Mouse (Mus musculus) forebrain, embryonic 12.5 days (tissue): ENCODE results near the gene Znrd1. TPM values are rescaled to one million over a fixed set of nuclear protein-coding genes. Genes with fewer than 3 reads are reported as not detected.
A peak's percentile ranks its signal among the peaks of the same experiment; 100 is the strongest.

ENCODE experiments used
- ATAC-seq: fragments of 200-750 bp; cut with Nextera tagmentation; 2 replicates; pipeline ENCODE4 v1.8.0; 2017; ENCODE audit warnings: moderate TSS enrichment; ENCODE audit not compliant: low FRiP score
- H3K27ac ChIP-seq: fragments of 300-500 bp; sonication (generic); 2 replicates; pipeline ENCODE4 v1.5.1; 2016; ENCODE audit warnings: mild to moderate bottlenecking
- H3K27me3 ChIP-seq: fragments of 300-500 bp; sonication (generic); 2 replicates; pipeline ENCODE4 v1.6.1; 2016; ENCODE audit warnings: mild to moderate bottlenecking
- H3K36me3 ChIP-seq: fragments of 300-500 bp; sonication (generic); replicated peaks from 2 replicates; pipeline ENCODE4 v1.6.1; 2016; ENCODE audit warnings: mild to moderate bottlenecking
- H3K4me1 ChIP-seq: fragments of 300-500 bp; sonication (generic); 2 replicates; pipeline ENCODE4 v1.6.1; 2016
- H3K4me2 ChIP-seq: fragments of 300-500 bp; sonication (generic); 2 replicates; pipeline ENCODE4 v1.6.1; 2016; ENCODE audit warnings: mild to moderate bottlenecking, moderate library complexity
- H3K4me3 ChIP-seq: fragments of 300-500 bp; sonication (generic); replicated peaks from 2 replicates; pipeline ENCODE4 v1.5.1; 2016; ENCODE audit warnings: mild to moderate bottlenecking
- H3K9ac ChIP-seq: fragments of 300-500 bp; sonication (generic); 2 replicates; pipeline ENCODE4 v1.6.1; 2016; ENCODE audit warnings: mild to moderate bottlenecking
- H3K9me3 ChIP-seq: fragments of 300-500 bp; sonication (generic); 2 replicates; pipeline ENCODE4 v1.6.1; 2016
- WGBS: fragments of 180-500 bp; shearing (Covaris S2); methylation state at CpG from one replicate; pipeline ENCODE4 v1.1.7; 2016; 5-methylcytosine and 5-hydroxymethylcytosine counted together
- polyA plus RNA-seq: library from polyadenylated mRNA; unstranded; fragments of >200 nt; fragmentation: Nextera tagmentation; extraction: Ambion mirVana; gene quantifications from 2 replicates; pipeline ENCODE4 v1.2.1, GENCODE M21; 2016

Znrd1 gene
- polyA plus RNA-seq, 1 experiment from 2014 or later = 86.7 TPM

DNA sequence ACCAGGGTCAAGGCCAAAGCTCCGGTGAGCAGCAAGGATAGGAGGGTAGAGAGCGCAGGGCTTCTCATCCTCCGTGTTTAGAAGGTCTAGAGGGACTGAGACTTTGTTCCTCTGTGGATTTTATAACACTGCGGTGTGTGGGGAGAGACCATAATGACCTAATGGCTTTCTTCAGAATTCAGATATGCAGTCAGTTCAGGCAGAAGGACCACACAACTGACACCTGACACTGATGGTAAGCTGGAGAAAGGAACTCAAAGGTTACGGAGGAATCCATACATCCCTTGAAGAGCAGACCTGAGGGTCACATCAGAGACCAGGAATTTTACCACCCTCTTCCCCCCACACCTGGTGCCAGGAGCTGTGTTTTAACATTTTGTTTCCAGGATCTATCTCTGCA lies 31.1 kb upstream of the Znrd1 start, which contains the start of gene H2-M5:
Gene H2-M5, minus strand, starts transcription at position 101 of the 400 bp plus-strand sequence.
- ATAC-seq = no peak
- Histone ChIP-seq H3K27me3 (peaks cover 28% of the 10 kb centered on the region), H3K4me2 (peak within 1 kb of the TSS; percentile 10; the same call in 1 of the 2 replicates), H3K9ac (no peak within 1 kb of the TSS), H3K9me3 (no peaks in the 10 kb centered on the region), H3K4me1 (no peaks in the 10 kb centered on the region), H3K36me3 (no peaks in the 10 kb centered on the region), H3K4me3 (0 out of 2 replicates have a peak within 1 kb of the TSS, but pooled peaks have one; percentile 1), H3K27ac (no peak within 1 kb of the TSS)
- WGBS = 22% methylated on average over 5 of the region's 5 CpGs

DNA sequence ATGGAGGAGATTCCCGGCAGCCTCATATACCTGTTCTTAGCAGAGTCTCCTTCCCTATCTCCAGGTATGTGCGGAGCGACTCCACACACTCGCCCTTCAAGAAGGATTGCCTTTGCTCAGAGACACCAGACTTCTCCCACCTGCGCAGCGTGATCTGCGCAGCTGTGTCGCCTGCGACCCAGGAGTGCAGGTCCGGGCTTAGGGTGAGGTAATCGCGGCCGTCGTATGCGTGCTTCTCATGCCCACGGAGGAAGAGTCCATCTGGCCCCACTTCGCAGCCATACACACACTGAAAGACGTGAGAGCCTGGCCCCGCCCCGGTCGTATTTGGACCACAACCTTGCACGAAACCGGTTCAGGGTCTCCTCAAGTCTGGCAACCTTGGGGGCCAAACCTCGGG lies 30.1 kb upstream of the Znrd1 start:
- WGBS = 5% methylated on average over 24 of the region's 24 CpGs
- H3K27ac ChIP-seq = no peak overlapping the region
- peak overlapping the region; percentile 10; the same call in 1 of the 2 replicates for H3K4me2 ChIP-seq
- H3K4me3 ChIP-seq = 0 out of 2 replicates have a peak overlapping the region, but pooled peaks have one; percentile 1
- no peaks in the 10 kb centered on the region for H3K9me3 ChIP-seq
- H3K27me3 ChIP-seq = peaks cover 28% of the 10 kb centered on the region
- H3K9ac ChIP-seq = no peak overlapping the region
- H3K36me3 ChIP-seq = no peaks in the 10 kb centered on the region
- H3K4me1 ChIP-seq = no peaks in the 10 kb centered on the region
- no peak for ATAC-seq

DNA sequence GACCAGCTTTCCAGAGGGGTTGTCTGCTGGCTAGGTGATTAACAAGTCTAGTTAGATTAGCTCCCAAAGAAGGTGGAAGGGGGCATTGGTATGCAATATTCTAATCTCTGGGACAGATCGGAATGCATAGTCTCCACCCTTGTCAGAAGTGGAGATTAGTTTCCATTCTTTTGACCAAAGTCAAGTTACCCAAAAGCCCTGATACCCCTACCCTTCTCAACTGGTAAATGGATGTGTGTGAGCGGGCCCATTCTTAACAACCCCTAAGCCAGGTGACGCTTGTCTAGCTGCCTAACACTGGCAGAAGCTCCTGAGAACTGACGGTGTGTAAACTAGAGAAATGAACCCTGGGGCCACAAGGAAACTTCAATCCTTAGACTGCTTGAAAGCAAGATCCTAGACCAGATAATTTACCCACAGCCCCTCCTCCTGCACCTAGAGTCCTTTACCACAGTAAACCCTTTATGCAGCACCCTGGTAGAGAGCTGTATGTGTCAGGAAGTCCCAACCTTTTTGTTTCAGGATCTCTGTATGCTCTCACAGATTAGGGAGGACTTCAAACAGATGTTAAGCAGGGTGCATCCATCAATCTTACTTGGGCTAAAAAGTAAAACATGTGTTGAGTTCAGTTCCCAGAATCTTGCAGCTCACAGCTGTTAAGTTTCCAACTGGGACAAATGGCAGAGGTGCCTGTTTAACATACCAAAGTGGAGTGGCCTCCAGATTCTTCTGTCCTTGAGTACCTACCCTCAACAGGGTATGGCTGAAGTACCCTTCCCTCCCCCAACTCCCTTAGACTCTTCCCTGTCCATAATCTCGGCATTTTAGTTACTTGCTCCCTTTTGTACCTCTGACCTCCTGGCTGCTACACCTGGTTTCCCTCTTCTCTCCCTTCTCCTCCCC lies 24.1 kb upstream of the Znrd1 start:
- Histone ChIP-seq H3K36me3 (no peaks in the 10 kb centered on the region), H3K9me3 (no peaks in the 10 kb centered on the region), H3K4me2 (no peak overlapping the region), H3K27me3 (peaks cover 17% of the 10 kb centered on the region), H3K9ac (no peak overlapping the region), H3K4me1 (peaks cover 13% of the 10 kb centered on the region), H3K4me3 (no peak overlapping the region), H3K27ac (no peak overlapping the region)
- ATAC-seq = no peak
- WGBS = 23% methylated on average over 5 of the region's 5 CpGs

DNA sequence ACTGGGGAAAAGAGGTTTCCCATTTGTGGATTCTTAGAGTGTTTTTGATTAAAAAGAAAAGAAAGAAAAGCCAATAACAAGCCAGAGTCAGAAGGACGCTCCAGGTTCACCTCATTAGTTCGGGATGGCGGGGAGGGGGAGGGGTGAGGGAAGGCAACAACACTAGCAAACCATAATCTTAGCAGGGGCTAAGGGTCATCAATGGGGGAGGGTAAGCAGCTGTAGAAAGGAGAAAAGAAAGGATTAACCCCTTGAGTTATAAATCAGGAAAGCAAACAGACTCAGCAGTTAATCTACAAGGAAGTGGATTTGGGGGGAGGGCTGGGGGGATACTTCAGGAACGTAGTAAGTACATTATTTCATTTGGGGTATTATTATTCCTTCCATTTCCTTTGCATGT lies 23.5 kb upstream of the Znrd1 start:
- Histone ChIP-seq H3K27ac (no peak overlapping the region), H3K9me3 (no peaks in the 10 kb centered on the region), H3K36me3 (no peaks in the 10 kb centered on the region), H3K27me3 (0 out of 2 replicates have a peak, but pooled peaks cover 13% of the 10 kb centered on the region), H3K4me1 (peaks cover 13% of the 10 kb centered on the region), H3K4me3 (no peak overlapping the region), H3K9ac (no peak overlapping the region), H3K4me2 (no peak overlapping the region)
- WGBS = 7% methylated on average over 4 of the region's 4 CpGs
- no peak for ATAC-seq

- Histone ChIP-seq H3K9ac (no peak within 1 kb of the TSS), H3K36me3 (no peaks in the 10 kb centered on the region), H3K4me3 (no peak within 1 kb of the TSS), H3K4me2 (no peak within 1 kb of the TSS), H3K27ac (no peak within 1 kb of the TSS), H3K27me3 (0 out of 2 replicates have a peak, but pooled peaks cover 13% of the 10 kb centered on the region), H3K4me1 (peaks cover 13% of the 10 kb centered on the region), H3K9me3 (no peaks in the 10 kb centered on the region)
- WGBS = 18% methylated on average over 18 of the region's 18 CpGs
- no peak for ATAC-seq
Measured at GRCm38 (mm10) chr17:36981221-36981813, 23.0 kb upstream of the Znrd1 start, which contains the start of gene 2410137M14Rik. TSS of gene 2410137M14Rik (minus strand) at chr17:36981237.

DNA sequence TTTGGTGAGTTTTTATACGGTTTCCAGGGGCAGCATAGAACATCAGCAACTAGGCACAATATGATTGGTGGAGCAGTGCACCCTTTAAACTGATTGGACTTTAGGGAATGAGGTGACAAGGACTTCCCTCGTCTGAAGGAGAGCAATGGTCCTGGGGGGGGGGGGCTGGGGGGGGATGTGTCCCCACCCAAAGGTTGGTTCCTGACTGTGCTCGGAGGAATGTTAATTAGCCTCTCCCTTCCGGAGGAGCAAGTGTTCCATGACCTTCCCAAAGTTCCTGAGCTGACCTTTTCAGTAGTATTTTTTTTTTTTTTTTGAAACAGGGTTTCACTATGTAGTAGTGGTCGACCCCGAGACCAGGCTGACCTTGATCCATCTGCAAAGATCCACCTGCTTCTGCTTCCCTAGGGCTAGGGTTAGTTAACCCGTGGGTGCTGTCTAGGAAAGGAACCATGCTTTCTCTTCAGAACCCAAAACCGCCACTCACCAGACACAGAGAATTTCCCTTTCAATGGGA lies 15.0 kb upstream of the Znrd1 start:
- H3K36me3 ChIP-seq = no peaks in the 10 kb centered on the region
- H3K27ac ChIP-seq = no peak overlapping the region
- no peak overlapping the region for H3K9ac ChIP-seq
- no peak overlapping the region for H3K4me3 ChIP-seq
- no peaks in the 10 kb centered on the region for H3K27me3 ChIP-seq
- H3K4me1 ChIP-seq = no peaks in the 10 kb centered on the region
- no peak overlapping the region for H3K4me2 ChIP-seq
- 78% methylated on average over 8 of the region's 8 CpGs for WGBS
- ATAC-seq = no peak
- no peaks in the 10 kb centered on the region for H3K9me3 ChIP-seq

DNA sequence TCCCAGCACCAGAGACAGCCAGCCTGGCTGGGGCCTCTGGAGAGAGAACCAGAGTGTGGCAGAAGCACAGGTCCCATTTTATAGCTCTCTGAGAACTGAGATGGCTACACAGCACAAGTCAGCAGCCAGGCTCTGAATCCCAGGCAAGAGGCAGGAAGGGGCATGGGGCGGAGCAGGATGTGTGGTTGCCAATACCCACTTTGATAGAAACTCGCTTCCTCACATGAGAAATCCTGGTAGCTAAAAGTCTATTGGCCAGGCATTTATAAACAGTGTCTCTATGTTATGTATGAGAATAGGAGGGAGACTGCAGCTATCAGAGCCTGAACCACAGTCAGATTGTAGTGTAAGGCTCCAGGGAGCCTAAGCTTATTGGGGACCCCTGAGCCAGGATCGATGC lies 14.4 kb upstream of the Znrd1 start:
- 81% methylated on average over 3 of the region's 3 CpGs for WGBS

GRCm38 (mm10) chr17:36971172-36971850 lies 13.0 kb upstream of the Znrd1 start:
- H3K4me2 ChIP-seq = no peak overlapping the region
- H3K9ac ChIP-seq = no peak overlapping the region
- no peak for ATAC-seq
- H3K4me1 ChIP-seq = no peaks in the 10 kb centered on the region
- H3K27me3 ChIP-seq = no peaks in the 10 kb centered on the region
- H3K4me3 ChIP-seq = no peak overlapping the region
- no peak overlapping the region for H3K27ac ChIP-seq
- H3K9me3 ChIP-seq = no peaks in the 10 kb centered on the region
- H3K36me3 ChIP-seq = no peaks in the 10 kb centered on the region
- WGBS = 93% methylated on average over 6 of the region's 6 CpGs

More for the DNA sequence above, 14.4 kb upstream of the Znrd1 start:
- no peak overlapping the region for H3K4me2 ChIP-seq
- H3K27ac ChIP-seq = no peak overlapping the region
- H3K9ac ChIP-seq = no peak overlapping the region
- no peak for ATAC-seq
- no peaks in the 10 kb centered on the region for H3K27me3 ChIP-seq
- H3K9me3 ChIP-seq = no peaks in the 10 kb centered on the region
- no peaks in the 10 kb centered on the region for H3K36me3 ChIP-seq
- no peaks in the 10 kb centered on the region for H3K4me1 ChIP-seq
- no peak overlapping the region for H3K4me3 ChIP-seq

DNA sequence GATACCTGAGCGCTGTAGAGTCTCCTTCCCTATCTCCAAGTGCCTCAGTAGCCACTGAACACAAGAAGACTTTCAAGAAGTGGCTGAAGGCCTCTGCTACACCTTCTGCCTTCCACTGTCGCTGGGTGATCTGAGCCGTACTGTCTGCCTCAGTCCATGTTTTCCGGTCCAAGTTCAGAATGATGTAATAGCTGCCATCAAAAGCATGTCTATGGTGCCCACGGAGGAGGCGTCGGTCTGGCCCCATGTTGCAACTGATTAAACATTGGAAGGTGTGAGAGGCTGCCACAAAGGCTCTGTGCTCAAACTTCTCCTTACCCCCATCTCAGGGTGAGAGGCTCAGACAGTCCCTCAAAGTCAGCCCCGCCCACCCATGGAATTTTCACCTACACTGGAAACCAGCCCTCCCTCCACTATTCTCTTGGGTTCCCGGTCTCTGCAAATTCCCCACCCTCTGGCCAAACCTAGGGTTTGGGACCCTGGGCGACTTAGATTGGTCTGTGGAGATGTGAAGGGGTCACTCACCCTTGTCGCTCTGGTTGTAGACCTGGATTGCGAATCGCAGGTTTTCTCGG lies 12.0 kb upstream of the Znrd1 start:
- Histone ChIP-seq H3K4me1 (no peaks in the 10 kb centered on the region), H3K9ac (no peak overlapping the region), H3K9me3 (no peaks in the 10 kb centered on the region), H3K4me2 (no peak overlapping the region), H3K36me3 (no peaks in the 10 kb centered on the region), H3K27me3 (no peaks in the 10 kb centered on the region), H3K4me3 (no peak overlapping the region), H3K27ac (no peak overlapping the region)
- no peak for ATAC-seq
- 85% methylated on average over 14 of the region's 14 CpGs for WGBS

DNA sequence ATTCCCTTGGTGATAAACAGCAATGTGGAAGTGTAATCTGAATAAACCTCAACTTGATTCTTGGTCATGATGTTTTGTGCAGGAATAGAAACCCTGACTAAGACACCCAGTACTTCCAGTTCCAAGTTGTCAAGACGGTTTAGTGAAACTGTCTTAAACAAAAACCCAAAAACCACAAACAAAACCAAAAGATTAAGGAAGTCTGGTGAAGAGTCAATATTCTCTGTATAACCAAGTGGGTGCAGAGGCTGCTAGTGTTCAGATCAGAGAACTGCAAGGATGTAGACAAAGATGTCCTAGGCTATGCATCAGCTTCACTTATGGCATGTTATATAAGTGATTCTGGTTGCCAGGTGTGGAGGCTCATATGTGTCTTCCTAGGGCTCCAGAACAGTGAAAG lies 8.5 kb upstream of the Znrd1 start:
- 81% methylated on average over 1 of the region's 1 CpGs for WGBS
- Histone ChIP-seq H3K4me2 (no peak overlapping the region), H3K9ac (no peak overlapping the region)

DNA sequence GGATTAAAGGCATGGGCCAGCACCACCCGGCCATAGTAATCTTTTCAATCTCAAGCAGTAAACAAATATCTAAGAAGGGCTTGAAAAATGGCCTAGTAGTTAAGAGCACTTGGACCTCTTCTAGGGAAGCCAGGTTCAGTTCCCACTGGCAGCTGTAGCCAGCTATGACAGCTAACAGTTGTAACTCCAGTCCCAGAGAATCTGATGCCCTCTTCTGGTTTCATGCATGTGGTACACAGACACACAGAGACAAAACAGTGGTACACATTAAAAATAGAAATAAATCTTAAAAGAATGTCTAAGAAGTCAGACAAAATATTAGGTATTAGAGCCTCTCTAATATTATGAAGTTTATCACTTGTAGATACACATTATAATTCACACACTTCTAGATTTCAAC lies 2.8 kb upstream of the Znrd1 start:
- 84% methylated on average over 1 of the region's 1 CpGs for WGBS
- H3K4me1 ChIP-seq = peaks cover 15% of the 10 kb centered on the region
- no peaks in the 10 kb centered on the region for H3K9me3 ChIP-seq
- no peak overlapping the region for H3K9ac ChIP-seq
- no peaks in the 10 kb centered on the region for H3K27me3 ChIP-seq
- ATAC-seq = no peak
- H3K4me2 ChIP-seq = no peak overlapping the region
- no peak overlapping the region for H3K4me3 ChIP-seq
- H3K27ac ChIP-seq = no peak overlapping the region
- no peaks in the 10 kb centered on the region; the same call in 1 of the 2 replicates for H3K36me3 ChIP-seq

More for the DNA sequence above, 8.5 kb upstream of the Znrd1 start:
- no peak for ATAC-seq
- no peaks in the 10 kb centered on the region for H3K27me3 ChIP-seq
- H3K9me3 ChIP-seq = no peaks in the 10 kb centered on the region
- no peaks in the 10 kb centered on the region; the same call in 1 of the 2 replicates for H3K36me3 ChIP-seq
- H3K27ac ChIP-seq = no peak overlapping the region
- H3K4me3 ChIP-seq = no peak overlapping the region
- no peaks in the 10 kb centered on the region for H3K4me1 ChIP-seq
